Mouse (Mus musculus): ENCODE measurements around the gene Pcnx. TPM values are rescaled to one million over a fixed set of nuclear protein-coding genes. Genes with fewer than 3 reads are reported as not detected.
A peak's percentile ranks its signal among the peaks of the same experiment; 100 is the strongest.

Gene Pcnx
- 29.1 TPM for polyA plus RNA-seq (2021)

- POLR2A ChIA-PET: no interaction called here
- in situ Hi-C loops (cut with MboI; ENCODE audit: low pct_unique_long_range_greater_than_20kb): no loop called here
- ATAC-seq (peak; percentile 75), DNase-seq (ENCODE audit: low read depth, low spot score) (no peak)
- CTCF ChIA-PET: interaction anchor here (1.1 to 1.9 kb wide), 3 partner anchors 9 to 71 kb away, joined by 3 to 6 read pairs (median 4); no protein-coding TSS in a partner anchor
- no peak for TF ChIP-seq CTCF (IDR thresholded peaks at IDR 0.05)
- H3K27me3 ChIP-seq: no peaks in the 10 kb centered on the region
Observed at GRCm38 (mm10) chr12:81859351-81860307, at the start of gene Pcnx. Gene Pcnx (plus strand): TSS chr12:81860023.

GRCm38 (mm10) chr12:81810417-81810816 lies 49.4 kb upstream of the Pcnx start:
- no peak for ATAC-seq
- DNase-seq (ENCODE audit: low read depth, low spot score): no peak
- POLR2A ChIA-PET: no interaction called here
- TF ChIP-seq CTCF (IDR thresholded peaks at IDR 0.05): no peak
- in situ Hi-C loops (cut with MboI; ENCODE audit: low pct_unique_long_range_greater_than_20kb): no loop called here
- peaks cover 9% of the 10 kb centered on the region for H3K27me3 ChIP-seq
- CTCF ChIA-PET: no interaction called here

- DNase-seq (ENCODE audit: low read depth, low spot score) (no peak), ATAC-seq (no peak)
- POLR2A ChIA-PET: no interaction called here
- H3K27me3 ChIP-seq: peaks cover 13% of the 10 kb centered on the region
- in situ Hi-C loops (cut with MboI; ENCODE audit: low pct_unique_long_range_greater_than_20kb): no loop called here
- no peak for TF ChIP-seq CTCF (IDR thresholded peaks at IDR 0.05)
- CTCF ChIA-PET: no interaction called here
Observed at GRCm38 (mm10) chr12:81814742-81815141, 45.1 kb upstream of the Pcnx start.

- in situ Hi-C loops (cut with MboI; ENCODE audit: low pct_unique_long_range_greater_than_20kb): no loop called here
- no peak for TF ChIP-seq CTCF (IDR thresholded peaks at IDR 0.05)
- peaks cover 13% of the 10 kb centered on the region for H3K27me3 ChIP-seq
- CTCF ChIA-PET: no interaction called here
- POLR2A ChIA-PET: no interaction called here
- no peak for ATAC-seq
- no peak for DNase-seq (ENCODE audit: low read depth, low spot score)
Observed at GRCm38 (mm10) chr12:81816330-81817125, 43.3 kb upstream of the Pcnx start.

DNA sequence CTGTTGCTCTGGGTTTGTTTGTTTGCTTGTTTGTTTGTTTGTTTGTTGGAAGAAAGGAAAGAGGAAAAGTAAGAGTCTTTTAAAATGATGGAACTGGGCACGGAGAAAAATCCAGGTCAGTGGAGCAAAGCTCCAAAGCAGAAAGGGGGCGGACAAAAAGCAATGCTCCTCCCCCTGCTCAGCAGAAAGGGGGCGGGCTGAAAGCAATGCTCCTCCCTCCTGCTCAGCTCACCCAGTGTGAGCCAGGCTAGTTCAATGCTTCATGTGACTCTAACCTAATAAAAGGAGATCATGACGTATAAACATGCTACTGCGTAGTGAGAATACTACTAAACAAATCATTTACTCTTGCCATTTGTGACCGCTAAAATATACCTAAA lies 42.7 kb upstream of the Pcnx start:
- in situ Hi-C loops (cut with MboI; ENCODE audit: low pct_unique_long_range_greater_than_20kb): no loop called here
- H3K27me3 ChIP-seq: peaks cover 13% of the 10 kb centered on the region
- CTCF ChIA-PET: no interaction called here
- no peak for TF ChIP-seq CTCF (IDR thresholded peaks at IDR 0.05)
- ATAC-seq (no peak), DNase-seq (ENCODE audit: low read depth, low spot score) (no peak)
- POLR2A ChIA-PET: no interaction called here

- ATAC-seq: no peak
- H3K27me3 ChIP-seq: peaks cover 12% of the 10 kb centered on the region
- ChIA-PET CTCF (no interaction called here), POLR2A (no interaction called here)
- DNase-seq (ENCODE audit: low read depth, low spot score): no peak
- in situ Hi-C loops (cut with MboI; ENCODE audit: low pct_unique_long_range_greater_than_20kb): no loop called here
- TF ChIP-seq CTCF (IDR thresholded peaks at IDR 0.05): no peak
Observed at GRCm38 (mm10) chr12:81820700-81821099, 39.1 kb upstream of the Pcnx start.

DNA sequence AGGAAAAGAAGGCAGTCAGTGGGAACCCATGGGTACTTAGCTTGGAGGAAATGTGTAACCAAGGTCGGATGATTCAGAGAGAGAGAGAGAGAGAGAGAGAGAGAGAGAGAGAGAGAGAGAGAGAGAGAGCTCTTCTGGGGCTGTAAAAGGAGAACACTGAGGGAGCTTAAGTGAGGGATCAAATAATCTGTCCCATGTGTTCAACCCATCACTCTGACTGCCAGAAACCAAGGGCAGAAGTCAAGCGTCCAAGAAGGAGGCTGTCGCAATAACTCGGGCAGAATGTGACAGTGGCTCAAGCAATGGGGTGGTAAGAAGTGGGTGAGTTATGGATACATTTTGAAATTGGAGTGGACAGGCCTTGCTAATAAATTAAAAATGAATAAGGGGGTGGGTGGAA lies 37.6 kb upstream of the Pcnx start:
- in situ Hi-C loops (cut with MboI; ENCODE audit: low pct_unique_long_range_greater_than_20kb): no loop called here
- DNase-seq (ENCODE audit: low read depth, low spot score) (no peak), ATAC-seq (no peak)
- H3K27me3 ChIP-seq: peaks cover 12% of the 10 kb centered on the region
- CTCF ChIA-PET: no interaction called here
- POLR2A ChIA-PET: no interaction called here
- TF ChIP-seq CTCF (IDR thresholded peaks at IDR 0.05): no peak

- DNase-seq (ENCODE audit: low read depth, low spot score) (no peak), ATAC-seq (no peak)
- TF ChIP-seq CTCF (IDR thresholded peaks at IDR 0.05): no peak
- in situ Hi-C loops (cut with MboI; ENCODE audit: low pct_unique_long_range_greater_than_20kb): no loop called here
- peaks cover 12% of the 10 kb centered on the region for H3K27me3 ChIP-seq
- CTCF ChIA-PET: no interaction called here
- POLR2A ChIA-PET: no interaction called here
Observed at GRCm38 (mm10) chr12:81822778-81823480, 36.9 kb upstream of the Pcnx start.

DNA sequence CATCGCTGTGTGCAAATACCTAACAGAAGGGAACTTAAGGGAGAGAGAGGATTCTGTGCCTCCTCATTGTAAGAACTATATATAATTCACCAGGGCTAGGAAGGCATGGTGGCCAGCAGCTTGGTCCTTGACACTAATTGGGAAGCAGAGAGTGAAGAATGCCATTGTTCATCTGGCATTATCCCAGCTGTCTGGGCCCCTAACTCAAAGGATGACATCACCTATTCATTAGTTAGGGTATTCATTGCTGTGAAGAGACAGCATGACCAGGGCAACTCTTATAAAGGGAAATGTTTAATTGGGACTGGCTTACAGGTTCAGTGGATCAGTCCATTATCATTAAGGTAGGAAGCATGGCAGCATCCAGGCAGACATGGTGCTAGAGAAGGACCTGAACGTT lies 31.5 kb upstream of the Pcnx start:
- in situ Hi-C loops (cut with MboI; ENCODE audit: low pct_unique_long_range_greater_than_20kb): no loop called here
- ChIA-PET POLR2A (no interaction called here), CTCF (no interaction called here)
- TF ChIP-seq CTCF (IDR thresholded peaks at IDR 0.05): no peak
- no peak for ATAC-seq
- peaks cover 12% of the 10 kb centered on the region for H3K27me3 ChIP-seq
- DNase-seq (ENCODE audit: low read depth, low spot score): no peak

GRCm38 (mm10) chr12:81832039-81832738 lies 27.6 kb upstream of the Pcnx start:
- DNase-seq (ENCODE audit: low read depth, low spot score) (no peak), ATAC-seq (no peak)
- CTCF ChIA-PET: no interaction called here
- in situ Hi-C loops (cut with MboI; ENCODE audit: low pct_unique_long_range_greater_than_20kb): no loop called here
- peaks cover 5% of the 10 kb centered on the region for H3K27me3 ChIP-seq
- TF ChIP-seq CTCF (IDR thresholded peaks at IDR 0.05): no peak
- POLR2A ChIA-PET: no interaction called here
